Mouse (Mus musculus): ENCODE data around the gene Acvrl1. TPM values are rescaled to one million over a fixed set of nuclear protein-coding genes. Genes with fewer than 3 reads are reported as not detected.

The Acvrl1 gene
- polyA plus RNA-seq, 1 experiment from 2014 or later = 5.0 TPM

- no peaks in the 10 kb centered on the region for H3K27me3 ChIP-seq
- no peaks in the 10 kb centered on the region for H3K36me3 ChIP-seq (ENCODE audit: poor library complexity, severe bottlenecking)
- 42% methylated on average over 5 of the region's 5 CpGs for WGBS
- H3K9me3 ChIP-seq (replicated peaks) = no peaks in the 10 kb centered on the region
- H3K4me1 ChIP-seq = peaks cover 53% of the 10 kb centered on the region
- H3K27ac ChIP-seq = peak overlapping the region; percentile 73
- ATAC-seq = no peak
- H3K9ac ChIP-seq = peak overlapping the region; percentile 37; the same call in 1 of the 2 replicates
- peak overlapping the region; percentile 22; the same call in 1 of the 2 replicates for H3K4me2 ChIP-seq
- no peak overlapping the region for H3K4me3 ChIP-seq
Measured at GRCm38 (mm10) chr15:101163854-101164253, 35.5 kb downstream of the Acvrl1 start.

GRCm38 (mm10) chr15:101164291-101164690 lies 36.0 kb downstream of the Acvrl1 start:
- 0 out of 2 replicates have a peak overlapping the region, but pooled peaks have one; percentile 37 for H3K9ac ChIP-seq
- peaks cover 53% of the 10 kb centered on the region for H3K4me1 ChIP-seq
- 50% methylated on average over 5 of the region's 5 CpGs for WGBS
- no peak overlapping the region for H3K4me2 ChIP-seq
- no peak for ATAC-seq
- no peaks in the 10 kb centered on the region for H3K9me3 ChIP-seq (replicated peaks)
- no peaks in the 10 kb centered on the region for H3K36me3 ChIP-seq (ENCODE audit: poor library complexity, severe bottlenecking)
- H3K4me3 ChIP-seq = no peak overlapping the region
- H3K27me3 ChIP-seq = no peaks in the 10 kb centered on the region
- peak overlapping the region; percentile 73 for H3K27ac ChIP-seq

GRCm38 (mm10) chr15:101165658-101166437 lies 37.5 kb downstream of the Acvrl1 start:
- 76% methylated on average over 16 of the region's 16 CpGs for WGBS
- no peaks in the 10 kb centered on the region for H3K27me3 ChIP-seq
- no peak overlapping the region for H3K4me2 ChIP-seq
- peaks cover 41% of the 10 kb centered on the region for H3K4me1 ChIP-seq
- no peak for ATAC-seq
- H3K4me3 ChIP-seq = no peak overlapping the region
- H3K9me3 ChIP-seq (replicated peaks) = no peaks in the 10 kb centered on the region
- H3K9ac ChIP-seq = no peak overlapping the region
- H3K36me3 ChIP-seq (ENCODE audit: poor library complexity, severe bottlenecking) = no peaks in the 10 kb centered on the region
- no peak overlapping the region for H3K27ac ChIP-seq

GRCm38 (mm10) chr15:101167553-101167952 lies 39.2 kb downstream of the Acvrl1 start:
- H3K27ac ChIP-seq = no peak overlapping the region
- H3K4me3 ChIP-seq = no peak overlapping the region
- no peaks in the 10 kb centered on the region for H3K36me3 ChIP-seq (ENCODE audit: poor library complexity, severe bottlenecking)
- no peaks in the 10 kb centered on the region for H3K9me3 ChIP-seq (replicated peaks)
- H3K4me1 ChIP-seq = peaks cover 24% of the 10 kb centered on the region
- H3K27me3 ChIP-seq = peaks cover 9% of the 10 kb centered on the region
- ATAC-seq = no peak
- WGBS = 68% methylated on average over 11 of the region's 11 CpGs
- H3K4me2 ChIP-seq = no peak overlapping the region
- H3K9ac ChIP-seq = no peak overlapping the region

GRCm38 (mm10) chr15:101169910-101170309 lies 41.6 kb downstream of the Acvrl1 start:
- WGBS = 92% methylated on average over 5 of the region's 5 CpGs
- H3K36me3 ChIP-seq (ENCODE audit: poor library complexity, severe bottlenecking) = no peaks in the 10 kb centered on the region
- no peaks in the 10 kb centered on the region for H3K9me3 ChIP-seq (replicated peaks)
- no peak overlapping the region for H3K9ac ChIP-seq
- peaks cover 10% of the 10 kb centered on the region; the same call in 1 of the 2 replicates for H3K4me1 ChIP-seq
- ATAC-seq = no peak
- H3K4me2 ChIP-seq = no peak overlapping the region
- no peak overlapping the region for H3K27ac ChIP-seq
- no peak overlapping the region for H3K4me3 ChIP-seq
- H3K27me3 ChIP-seq = peaks cover 10% of the 10 kb centered on the region

GRCm38 (mm10) chr15:101170413-101170980 lies 42.2 kb downstream of the Acvrl1 start:
- peaks cover 10% of the 10 kb centered on the region for H3K27me3 ChIP-seq
- peaks cover 15% of the 10 kb centered on the region for H3K4me1 ChIP-seq
- H3K9me3 ChIP-seq (replicated peaks) = no peaks in the 10 kb centered on the region
- WGBS = 78% methylated on average over 10 of the region's 10 CpGs
- H3K9ac ChIP-seq = no peak overlapping the region
- no peaks in the 10 kb centered on the region for H3K36me3 ChIP-seq (ENCODE audit: poor library complexity, severe bottlenecking)
- H3K4me2 ChIP-seq = no peak overlapping the region
- no peak for ATAC-seq
- no peak overlapping the region for H3K27ac ChIP-seq
- H3K4me3 ChIP-seq = no peak overlapping the region

- ATAC-seq = no peak
- H3K9ac ChIP-seq = no peak overlapping the region
- WGBS = 72% methylated on average over 4 of the region's 4 CpGs
- H3K4me1 ChIP-seq = peaks cover 20% of the 10 kb centered on the region
- peaks cover 10% of the 10 kb centered on the region for H3K27me3 ChIP-seq
- no peaks in the 10 kb centered on the region for H3K9me3 ChIP-seq (replicated peaks)
- H3K4me3 ChIP-seq = no peak overlapping the region
- no peak overlapping the region for H3K4me2 ChIP-seq
- H3K36me3 ChIP-seq (ENCODE audit: poor library complexity, severe bottlenecking) = no peaks in the 10 kb centered on the region
- H3K27ac ChIP-seq = no peak overlapping the region
Measured at GRCm38 (mm10) chr15:101171272-101171671, 43.0 kb downstream of the Acvrl1 start.

GRCm38 (mm10) chr15:101172016-101172415 lies 43.7 kb downstream of the Acvrl1 start:
- ATAC-seq = no peak
- Histone ChIP-seq H3K9ac (no peak overlapping the region), H3K9me3 (replicated peaks) (no peaks in the 10 kb centered on the region), H3K36me3 (ENCODE audit: poor library complexity, severe bottlenecking) (no peaks in the 10 kb centered on the region), H3K4me1 (peaks cover 27% of the 10 kb centered on the region), H3K4me2 (no peak overlapping the region), H3K27ac (no peak overlapping the region), H3K27me3 (peaks cover 10% of the 10 kb centered on the region), H3K4me3 (no peak overlapping the region)
- WGBS = 90% methylated on average over 2 of the region's 2 CpGs

- ATAC-seq = peak; percentile 86
Measured at GRCm38 (mm10) chr15:101173421-101174211, 45.3 kb downstream of the Acvrl1 start, which contains the start of gene Acvr1b. Acvr1b (plus strand) TSS chr15:101174067.

GRCm38 (mm10) chr15:101174294-101175130 lies 46.2 kb downstream of the Acvrl1 start:
- under 1% methylated on average over 12 of the region's 46 CpGs for WGBS
- Histone ChIP-seq H3K9ac (peak overlapping the region; percentile 97), H3K36me3 (ENCODE audit: poor library complexity, severe bottlenecking) (no peaks in the 10 kb centered on the region), H3K4me3 (peak overlapping the region; percentile 95), H3K4me1 (peaks cover 51% of the 10 kb centered on the region), H3K27me3 (peaks cover 10% of the 10 kb centered on the region), H3K4me2 (peak overlapping the region; percentile 89), H3K27ac (peak overlapping the region; percentile 75), H3K9me3 (replicated peaks) (no peaks in the 10 kb centered on the region)
- peak; percentile 64 for ATAC-seq

More at GRCm38 (mm10) chr15:101173421-101174211, 45.3 kb downstream of the Acvrl1 start, which contains the start of gene Acvr1b:
- Histone ChIP-seq H3K4me1 (peaks cover 43% of the 10 kb centered on the region), H3K27ac (peak within 1 kb of the TSS; percentile 75), H3K9ac (peak within 1 kb of the TSS; percentile 97), H3K4me3 (peak within 1 kb of the TSS; percentile 95), H3K36me3 (ENCODE audit: poor library complexity, severe bottlenecking) (no peaks in the 10 kb centered on the region), H3K9me3 (replicated peaks) (no peaks in the 10 kb centered on the region), H3K27me3 (peaks cover 10% of the 10 kb centered on the region), H3K4me2 (peak within 1 kb of the TSS; percentile 89)
- WGBS = 1% methylated on average over 38 of the region's 87 CpGs

GRCm38 (mm10) chr15:101175131-101175460 lies 46.8 kb downstream of the Acvrl1 start:
- Histone ChIP-seq H3K27me3 (peaks cover 10% of the 10 kb centered on the region), H3K4me2 (peak overlapping the region; percentile 89)
- no peak for ATAC-seq

More at GRCm38 (mm10) chr15:101175131-101175460, 46.8 kb downstream of the Acvrl1 start:
- Histone ChIP-seq H3K9me3 (replicated peaks) (no peaks in the 10 kb centered on the region), H3K4me1 (peaks cover 53% of the 10 kb centered on the region), H3K9ac (peak overlapping the region; percentile 97), H3K4me3 (peak overlapping the region; percentile 95), H3K36me3 (ENCODE audit: poor library complexity, severe bottlenecking) (no peaks in the 10 kb centered on the region), H3K27ac (peak overlapping the region; percentile 68)
- 14% methylated on average over 5 of the region's 5 CpGs for WGBS
